Mouse (Mus musculus) thymus, postnatal 0 days (tissue): ENCODE measurements around the gene Gm8356. TPM values are rescaled to one million over a fixed set of nuclear protein-coding genes. Genes with fewer than 3 reads are reported as not detected.
"Not testable (repeated sequence)": the region's sequence is repeated elsewhere in the genome, so short reads cannot be mapped to it uniquely, and the experiment has no call there.

Experiments
- DNase-seq: peaks from one replicate; pipeline ENCODE4 v3.0.0-alpha.2; 2015; ENCODE audit warnings: low spot score
- polyA plus RNA-seq: library from polyadenylated mRNA; unstranded; fragments of >200 nt; fragmentation: Nextera tagmentation; extraction: Ambion mirVana; gene quantifications from 2 replicates; pipeline ENCODE4 v1.2.1, GENCODE M21; 2015

Gene Gm8356
- polyA plus RNA-seq: not detected in 2 replicates

DNA sequence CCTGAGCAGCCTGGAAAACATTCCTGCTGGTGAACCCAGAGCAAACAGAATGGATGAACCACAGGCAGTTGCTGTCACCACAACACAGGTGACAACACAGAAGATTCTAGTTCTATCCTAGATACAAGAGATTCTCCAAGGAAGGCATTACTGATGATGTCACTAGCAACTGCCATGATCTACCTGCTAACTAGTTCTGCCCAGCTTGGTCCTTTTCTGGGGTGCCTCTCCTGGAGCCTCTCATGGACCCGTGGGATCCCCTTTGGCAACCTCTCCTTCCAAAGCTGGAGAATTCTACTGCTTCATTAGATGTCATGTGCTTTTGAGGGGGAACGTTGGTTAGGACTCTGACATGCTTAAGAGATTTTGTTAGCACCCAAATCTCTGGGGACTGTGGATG, at the start of gene Gm8356:
Gm8356 (minus strand) TSS at position 101 of the 400 bp plus-strand sequence.
- DNase-seq: not testable (repeated sequence)

DNA sequence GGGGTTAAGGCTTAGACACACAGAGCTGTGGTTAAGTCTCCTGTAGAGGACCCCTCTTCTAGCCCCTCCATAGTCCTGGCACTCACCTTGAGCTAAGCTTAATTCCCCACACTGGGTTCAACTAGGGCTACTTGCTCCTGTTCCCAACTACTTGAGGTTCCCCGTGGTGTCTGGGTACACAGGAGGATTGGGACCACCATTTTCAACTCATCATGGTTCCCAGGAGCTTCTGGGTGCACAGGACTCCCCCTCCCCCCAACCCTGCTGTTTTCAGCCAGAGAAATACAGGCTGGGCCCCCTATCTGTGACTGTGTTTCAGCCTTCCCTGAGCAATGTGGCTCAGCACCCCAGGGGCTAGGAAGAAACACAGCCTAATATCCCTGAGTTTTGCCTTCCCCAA, 50.8 kb downstream of the Gm8356 start:
- not testable (repeated sequence) for DNase-seq

DNA sequence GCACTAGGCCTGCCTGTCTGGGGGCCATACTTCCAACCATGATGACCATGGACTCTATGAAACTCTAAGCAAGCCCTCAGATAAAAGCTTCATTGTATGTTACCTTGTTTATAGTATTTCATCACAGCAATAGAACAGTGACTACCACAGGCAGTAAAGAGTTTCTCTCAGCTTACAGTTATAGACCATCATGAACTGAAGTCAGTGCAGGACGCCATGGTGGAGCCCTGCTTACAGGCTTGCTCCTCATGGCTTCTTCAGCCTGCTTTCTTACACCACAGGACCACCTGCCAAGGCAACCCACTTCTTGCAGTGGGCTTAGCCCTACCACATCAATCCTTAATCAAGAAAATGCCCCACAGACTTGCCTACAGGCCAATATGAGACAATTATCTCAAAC, 51.5 kb downstream of the Gm8356 start:
- DNase-seq: not testable (repeated sequence)

DNA sequence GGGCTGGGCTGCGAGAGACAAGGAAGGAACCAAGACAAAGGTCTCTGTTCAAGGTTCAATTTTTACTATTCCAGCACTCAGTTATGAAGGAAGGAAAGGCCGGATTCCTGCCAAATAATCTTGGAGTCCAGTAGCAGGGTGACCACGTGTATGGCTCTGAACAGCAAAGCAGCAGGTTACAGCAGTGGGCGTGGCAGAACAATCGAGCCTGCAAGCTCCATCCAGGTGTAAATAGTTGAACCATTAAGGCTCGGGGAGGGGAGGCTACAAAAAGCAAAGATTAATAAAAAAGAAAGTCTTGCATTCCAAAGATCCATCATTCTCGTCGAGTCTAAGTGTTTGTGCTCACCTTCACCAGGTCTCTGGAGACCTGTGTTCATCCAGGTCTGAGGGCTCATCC, 55.0 kb downstream of the Gm8356 start:
- DNase-seq: not testable (repeated sequence)

Other genes starting within 250 kb of the Gm8356 start
- not detected in 2 replicates for gene Gm21103, start 232.4 kb downstream of the Gm8356 start, polyA plus RNA-seq
- not detected in 2 replicates for gene Gm3618, start 193.6 kb downstream of the Gm8356 start, polyA plus RNA-seq
- not detected in 2 replicates for gene Gm16440, start 147.0 kb downstream of the Gm8356 start, polyA plus RNA-seq
- gene Gm3591, start 124.8 kb downstream of the Gm8356 start, polyA plus RNA-seq: 0.23 TPM in 1 of 2 replicates, not detected in the other
- 0.14 TPM in 1 of 2 replicates, not detected in the other for gene Gm3594, start 92.7 kb downstream of the Gm8356 start, polyA plus RNA-seq
- gene Gm3629, start 53.3 kb upstream of the Gm8356 start, polyA plus RNA-seq: not detected in 2 replicates
- not detected in 2 replicates for gene Gm3460, start 85.1 kb upstream of the Gm8356 start, polyA plus RNA-seq
- gene Gm10251, start 146.9 kb upstream of the Gm8356 start, polyA plus RNA-seq: not detected in 2 replicates
- not detected in 2 replicates for gene Gm8050, start 183.0 kb upstream of the Gm8356 start, polyA plus RNA-seq
- gene Gm3636, start 205.0 kb upstream of the Gm8356 start, polyA plus RNA-seq: 1.4 TPM in 2 replicates
- gene Gm8362, start 237.1 kb upstream of the Gm8356 start, polyA plus RNA-seq: not detected in 2 replicates